In the genomic region with DNA sequence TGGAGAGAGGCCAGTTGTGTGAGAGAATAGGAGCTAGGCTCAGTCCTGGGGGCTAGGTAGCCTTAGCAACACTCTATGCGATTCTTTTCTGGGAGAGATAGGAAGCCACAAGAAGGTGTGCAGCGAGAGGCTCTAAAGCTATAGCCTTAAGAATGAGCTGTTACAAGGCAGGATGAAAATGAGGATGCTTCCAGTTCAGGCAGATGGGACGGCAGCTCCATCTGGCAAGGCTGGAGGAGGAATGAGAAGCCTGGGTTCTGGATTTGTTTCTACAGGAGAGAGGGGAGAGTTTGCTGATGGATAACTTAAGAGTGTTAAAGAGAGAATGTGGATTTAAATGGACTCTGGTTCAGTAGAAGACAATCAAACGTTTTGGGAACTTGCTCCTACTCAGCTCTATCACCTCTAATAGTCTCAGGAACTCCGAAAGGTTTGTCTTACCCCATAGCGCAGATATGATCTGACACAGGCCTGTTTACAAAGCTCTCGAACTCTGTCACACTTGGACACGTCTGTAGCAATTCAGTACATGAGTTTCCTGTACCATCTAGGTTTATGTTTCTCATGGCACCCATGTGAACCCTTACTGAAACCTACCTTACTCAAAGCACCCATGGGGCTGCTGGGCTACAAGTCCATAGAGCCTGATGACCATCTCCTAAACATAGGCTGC, we compare ENCODE assay signal across 21 mouse cellular contexts.
DNase-seq lines count a peak whose midpoint lies in the region; ATAC-seq lines count a peak whose summit lies in the region.
"Had no signal": no experiment of that assay in that cellular context is flagged by ENCODE, and none has a peak within 500 bp of the region (broad histone marks: within the 10 kb centered on the region; RNA-seq: fewer than 3 reads in every experiment).

No protein-coding gene starts in this region.

- H3K4me1 ChIP-seq in intestine, embryonic 16.5 days (ENCODE audit: control insufficient read depth, insufficient read depth, low read length), result no peaks in the 10 kb centered on the region
- H3K4me1 ChIP-seq: hindbrain, embryonic 13.5 days; intestine, embryonic 15.5 days; neural tube, embryonic 13.5 days had no signal

- no peak overlapping the region for H3K4me3 ChIP-seq in intestine, embryonic 16.5 days (ENCODE audit: low read length)
- H3K4me3 ChIP-seq: embryonic facial prominence, embryonic 10.5 days; heart, embryonic 10.5 days; hindbrain, embryonic 13.5 days; intestine, embryonic 15.5 days; neural tube, embryonic 13.5 days had no signal

- no peak overlapping the region for H3K9ac ChIP-seq in intestine, embryonic 16.5 days (ENCODE audit: low read depth, low read length)
- H3K9ac ChIP-seq: hindbrain, embryonic 13.5 days; intestine, embryonic 15.5 days; neural tube, embryonic 13.5 days had no signal

- H3K4me2 ChIP-seq in intestine, embryonic 16.5 days (ENCODE audit: low read depth, low read length), result no peak overlapping the region
- H3K4me2 ChIP-seq: hindbrain, embryonic 13.5 days; intestine, embryonic 15.5 days; midbrain, embryonic 11.5 days; neural tube, embryonic 13.5 days had no signal

- DNase-seq in layer of hippocampus, adult 18-20 months (ENCODE audit: low spot score in 2 of 2), result peak; percentile 29 to 55
- no peak for DNase-seq in layer of hippocampus, postnatal 10 days (ENCODE audit: low spot score in 2 of 2)
- DNase-seq in gonadal fat pad, adult 2 months (ENCODE audit: low read depth), result peak; percentile 74
- peak; percentile 21 to 24 for DNase-seq in layer of hippocampus, postnatal 36 days
- peak; percentile 5 for DNase-seq in right cerebral cortex, postnatal 14 days
- DNase-seq in testis, postnatal 10 days (ENCODE audit: low spot score), result no peak
- DNase-seq: cerebellum, postnatal 25 days; gastrocnemius, postnatal 14 days; heart, postnatal 10 days; lung, adult 2 months; spleen, adult 18-20 months had no signal

- 77% methylated on average over 8 of the region's 8 CpGs for WGBS in intestine, embryonic 16.5 days

- no peaks in the 10 kb centered on the region for H3K36me3 ChIP-seq in intestine, embryonic 16.5 days (ENCODE audit: control insufficient read depth, insufficient read depth, low read length)
- H3K36me3 ChIP-seq: embryonic facial prominence, embryonic 10.5 days; heart, embryonic 10.5 days; hindbrain, embryonic 13.5 days; intestine, embryonic 15.5 days; neural tube, embryonic 13.5 days had no signal

- no peaks in the 10 kb centered on the region for H3K9me3 ChIP-seq in intestine, embryonic 16.5 days (ENCODE audit: control insufficient read depth, low read length)
- H3K9me3 ChIP-seq: embryonic facial prominence, embryonic 10.5 days; heart, embryonic 10.5 days; hindbrain, embryonic 13.5 days; intestine, embryonic 15.5 days; neural tube, embryonic 13.5 days had no signal

- H3K27ac ChIP-seq in intestine, embryonic 16.5 days (ENCODE audit: low read length), result no peak overlapping the region
- H3K27ac ChIP-seq: embryonic facial prominence, embryonic 10.5 days; heart, embryonic 10.5 days; hindbrain, embryonic 13.5 days; intestine, embryonic 15.5 days; macrophage; neural tube, embryonic 13.5 days had no signal

- no peak for ATAC-seq in intestine, embryonic 16.5 days
- ATAC-seq: forebrain, embryonic 14.5 days; intestine, embryonic 15.5 days; Patski had no signal

- no peaks in the 10 kb centered on the region for H3K27me3 ChIP-seq in intestine, embryonic 16.5 days (replicated peaks; ENCODE audit: control insufficient read depth, insufficient read depth, low read length)
- H3K27me3 ChIP-seq: hindbrain, embryonic 13.5 days; intestine, embryonic 15.5 days; neural tube, embryonic 13.5 days; Patski had no signal

Comparison
In these comparisons a context has a peak if more than half of its experiments do, and no peak if none do; other contexts are left out.
1. DNase-seq: peak in layer of hippocampus, adult 18-20 months (2 of 2), gonadal fat pad, adult 2 months (single experiment), layer of hippocampus, postnatal 36 days (2 of 2) and right cerebral cortex, postnatal 14 days (single experiment); none in layer of hippocampus, postnatal 10 days (0 of 2) and testis, postnatal 10 days (single experiment).